18 mouse cellular contexts compared by ENCODE assay signal in the genomic region with DNA sequence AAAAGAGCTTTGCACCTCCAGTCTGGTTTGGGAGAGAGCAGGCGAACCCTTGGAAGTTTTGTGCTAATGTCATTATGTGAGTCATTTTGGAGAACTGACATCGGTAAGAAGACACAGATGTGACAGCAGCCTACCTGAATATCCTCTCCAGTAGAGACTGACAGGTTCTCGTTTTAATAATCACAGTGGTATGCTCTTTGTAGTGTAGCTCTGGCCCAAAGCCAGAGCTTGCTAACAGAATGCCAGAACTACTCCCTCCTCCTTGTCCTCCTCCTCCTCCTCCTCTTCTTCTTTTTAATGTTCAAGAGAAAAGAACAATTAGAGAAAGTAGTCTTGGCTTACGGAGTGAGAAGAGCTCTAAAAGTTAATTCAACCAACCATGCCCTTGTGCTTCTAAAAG. TPM values are rescaled to one million over a fixed set of nuclear protein-coding genes. Genes with fewer than 3 reads are reported as not detected.
DNase-seq lines count a peak whose midpoint lies in the region; ATAC-seq and TF ChIP-seq lines count a peak whose summit lies in the region.
"Had no signal": no experiment of that assay in that cellular context is flagged by ENCODE, and none has a peak within 500 bp of the region (broad histone marks: within the 10 kb centered on the region; RNA-seq: fewer than 3 reads in every experiment).

No protein-coding gene starts in this region.

- no peaks in the 10 kb centered on the region for H3K9me3 ChIP-seq in heart, postnatal 0 days (replicated peaks; ENCODE audit: control insufficient read depth, low read length)
- no peaks in the 10 kb centered on the region for H3K9me3 ChIP-seq in neural tube, embryonic 13.5 days
- H3K9me3 ChIP-seq in forebrain, embryonic 14.5 days (replicated peaks; ENCODE audit: control insufficient read depth, low read length) = no peaks in the 10 kb centered on the region
- H3K9me3 ChIP-seq: midbrain, embryonic 15.5 days had no signal

- H3K36me3 ChIP-seq in heart, postnatal 0 days (replicated peaks; ENCODE audit: control insufficient read depth, insufficient read depth, low read length) = no peaks in the 10 kb centered on the region
- H3K36me3 ChIP-seq in neural tube, embryonic 13.5 days = no peaks in the 10 kb centered on the region
- no peaks in the 10 kb centered on the region for H3K36me3 ChIP-seq in forebrain, embryonic 14.5 days (ENCODE audit: control insufficient read depth, insufficient read depth, low read length)
- H3K36me3 ChIP-seq: midbrain, embryonic 15.5 days had no signal

- no peaks in the 10 kb centered on the region for H3K27me3 ChIP-seq in heart, postnatal 0 days (ENCODE audit: control insufficient read depth, insufficient read depth, low read length)
- H3K27me3 ChIP-seq in neural tube, embryonic 13.5 days = no peaks in the 10 kb centered on the region; the same call in 1 of the 2 replicates
- no peaks in the 10 kb centered on the region for H3K27me3 ChIP-seq in forebrain, embryonic 14.5 days (replicated peaks; ENCODE audit: control insufficient read depth, insufficient read depth, low read length)
- H3K27me3 ChIP-seq: midbrain, embryonic 15.5 days had no signal

- no peak for TF ChIP-seq EP300 in heart, postnatal 0 days (IDR thresholded peaks at IDR 0.05; ENCODE audit: low read depth)

- no peak overlapping the region for H3K4me2 ChIP-seq in heart, postnatal 0 days (ENCODE audit: low read depth, low read length)
- H3K4me2 ChIP-seq in neural tube, embryonic 13.5 days = peak overlapping the region; percentile 41
- peak overlapping the region; percentile 37; the same call in 1 of the 2 replicates for H3K4me2 ChIP-seq in forebrain, embryonic 14.5 days (ENCODE audit: low read length)
- H3K4me2 ChIP-seq: midbrain, embryonic 15.5 days had no signal

- no peak overlapping the region for H3K9ac ChIP-seq in heart, postnatal 0 days (replicated peaks; ENCODE audit: low read depth, low read length)
- H3K9ac ChIP-seq in neural tube, embryonic 13.5 days = no peak overlapping the region
- peak overlapping the region; percentile 0; the same call in 1 of the 2 replicates for H3K9ac ChIP-seq in forebrain, embryonic 14.5 days (ENCODE audit: low read length)
- H3K9ac ChIP-seq: midbrain, embryonic 15.5 days had no signal

- no peak overlapping the region for H3K4me3 ChIP-seq in heart, postnatal 0 days (ENCODE audit: low read depth, low read length)
- no peak overlapping the region for H3K4me3 ChIP-seq in neural tube, embryonic 13.5 days
- H3K4me3 ChIP-seq in forebrain, embryonic 14.5 days (ENCODE audit: low read depth, low read length) = no peak overlapping the region
- no peak overlapping the region for H3K4me3 ChIP-seq in olfactory bulb, adult 2 months (ENCODE audit: insufficient read depth, low read depth, low read length)
- H3K4me3 ChIP-seq: erythroblast, embryonic 14.5 days; midbrain, embryonic 15.5 days had no signal

- DNase-seq in heart, postnatal 0 days (ENCODE audit: low spot score) = no peak
- no peak for DNase-seq in heart, postnatal 4 days
- no peak for DNase-seq in neural tube, embryonic 10.5 days (ENCODE audit: extremely low spot score, low spot score)
- peak; percentile 38 for DNase-seq in forebrain, embryonic 14.5 days (ENCODE audit: low spot score)
- DNase-seq in cerebellum, postnatal 14 days = no peak
- DNase-seq in thymus, postnatal 25 days = no peak
- DNase-seq: cerebellum, postnatal 10 days; embryo, embryonic 11 days; heart, postnatal 14 days; kidney, adult 8-10 months; right cerebral cortex, postnatal 4 days; thymus, postnatal 4 days had no signal

- 50% methylated on average over 4 of the region's 4 CpGs for WGBS in heart, postnatal 0 days
- WGBS in neural tube, embryonic 13.5 days = 57% methylated on average over 4 of the region's 4 CpGs
- WGBS in forebrain, embryonic 14.5 days = 36% methylated on average over 4 of the region's 4 CpGs
- WGBS in olfactory bulb, adult 2 months = 36% methylated on average over 4 of the region's 4 CpGs

- H3K27ac ChIP-seq in heart, postnatal 0 days (ENCODE audit: low read depth) = 0 out of 2 replicates have a peak overlapping the region, but pooled peaks have one; percentile 54
- peak overlapping the region; percentile 69 for H3K27ac ChIP-seq in neural tube, embryonic 13.5 days (replicated peaks)
- H3K27ac ChIP-seq in forebrain, embryonic 14.5 days (ENCODE audit: low read depth, low read length) = no peak overlapping the region
- peak overlapping the region; percentile 84 for H3K27ac ChIP-seq in olfactory bulb, adult 2 months (ENCODE audit: insufficient read depth, low read depth, low read length)
- H3K27ac ChIP-seq: hindbrain, postnatal 0 days; midbrain, embryonic 15.5 days had no signal

- no peak for ATAC-seq in heart, postnatal 0 days (ENCODE audit: insufficient read depth, low read depth)
- ATAC-seq in neural tube, embryonic 13.5 days (ENCODE audit: low read depth) = no peak
- ATAC-seq in forebrain, embryonic 14.5 days = no peak
- ATAC-seq: hindbrain, postnatal 0 days; lung, postnatal 0 days; midbrain, embryonic 15.5 days had no signal

- TF ChIP-seq POLR2A in olfactory bulb, adult 2 months (IDR thresholded peaks at IDR 0.05; ENCODE audit: insufficient read depth, low read depth, low read length) = no peak

- no peak for TF ChIP-seq CTCF in heart, postnatal 0 days (IDR thresholded peaks at IDR 0.05; ENCODE audit: low read depth)
- no peak for TF ChIP-seq CTCF in olfactory bulb, adult 2 months (IDR thresholded peaks at IDR 0.05; ENCODE audit: insufficient read depth, low read depth, low read length)

- peaks cover 11% of the 10 kb centered on the region for H3K4me1 ChIP-seq in heart, postnatal 0 days (ENCODE audit: control insufficient read depth, insufficient read depth)
- H3K4me1 ChIP-seq in neural tube, embryonic 13.5 days (replicated peaks) = peaks cover 19% of the 10 kb centered on the region
- peaks cover 15% of the 10 kb centered on the region for H3K4me1 ChIP-seq in forebrain, embryonic 14.5 days (ENCODE audit: control insufficient read depth, insufficient read depth, low read length)
- H3K4me1 ChIP-seq in olfactory bulb, adult 2 months (ENCODE audit: control insufficient read depth, insufficient read depth, low read length) = peaks cover 12% of the 10 kb centered on the region

RNA-seq across cellular contexts. Expression of a gene that starts 31.6 kb away (rescaled TPM):
- total RNA-seq in heart, postnatal 0 days (2014; rRNA removed; ENCODE audit: low replicate concordance) = 95.0 and 108 TPM in 2 replicates
- polyA plus RNA-seq in heart, postnatal 0 days (2015; fragmentation: Nextera tagmentation; extraction: Ambion mirVana) = 24.4 and 26.1 TPM in 2 replicates
- total RNA-seq in heart, postnatal 4 days (2021) = 100 to 1,000 TPM; 223 to 231 TPM
- 4.7 and 5.7 TPM in 2 replicates for polyA plus RNA-seq in neural tube, embryonic 13.5 days (2015; fragmentation: Nextera tagmentation; extraction: Ambion mirVana)
- polyA plus RNA-seq in forebrain, embryonic 14.5 days (2014; fragmentation: Nextera tagmentation; extraction: Ambion mirVana) = 4.0 and 5.0 TPM in 2 replicates
- polyA plus RNA-seq in olfactory bulb, adult 2 months (2012; ENCODE audit: insufficient read depth, insufficient read length, low replicate concordance, missing spikeins) = 45.5 TPM in 1 of 2 replicates, not detected in the other
